Mouse (Mus musculus): ENCODE measurements around the gene Pole4.

Pole4 gene

GRCm38 (mm10) chr6:82705221-82705620 lies at the start of gene Pole4:
Pole4 (minus strand) TSS chr6:82705365.
- DNase-seq (ENCODE audit: low spot score), result no peak

- no peak for DNase-seq (ENCODE audit: low spot score)
These were observed 49.6 kb upstream of the Pole4 start for GRCm38 (mm10) chr6:82754769-82755168.

- DNase-seq (ENCODE audit: low spot score), result no peak
These were observed 48.6 kb upstream of the Pole4 start for GRCm38 (mm10) chr6:82753638-82754361.

GRCm38 (mm10) chr6:82753061-82753460 lies 47.9 kb upstream of the Pole4 start:
- no peak for DNase-seq (ENCODE audit: low spot score)

GRCm38 (mm10) chr6:82751791-82752190 lies 46.6 kb upstream of the Pole4 start:
- DNase-seq (ENCODE audit: low spot score), result no peak

GRCm38 (mm10) chr6:82751031-82751430 lies 45.9 kb upstream of the Pole4 start:
- peak; percentile 61 for DNase-seq (ENCODE audit: low spot score)

GRCm38 (mm10) chr6:82750063-82750462 lies 44.9 kb upstream of the Pole4 start:
- no peak for DNase-seq (ENCODE audit: low spot score)

GRCm38 (mm10) chr6:82748106-82748672 lies 43.0 kb upstream of the Pole4 start:
- no peak for DNase-seq (ENCODE audit: low spot score)

- no peak for DNase-seq (ENCODE audit: low spot score)
These were observed 41.9 kb upstream of the Pole4 start for GRCm38 (mm10) chr6:82747085-82747484.

GRCm38 (mm10) chr6:82744553-82744952 lies 39.4 kb upstream of the Pole4 start:
- no peak for DNase-seq (ENCODE audit: low spot score)

- DNase-seq (ENCODE audit: low spot score), result no peak
These were observed 36.3 kb upstream of the Pole4 start for GRCm38 (mm10) chr6:82741518-82741880.

- DNase-seq (ENCODE audit: low spot score), result peak; percentile 26
These were observed 35.8 kb upstream of the Pole4 start for GRCm38 (mm10) chr6:82740868-82741517.

- DNase-seq (ENCODE audit: low spot score), result peak; percentile 30
These were observed 35.1 kb upstream of the Pole4 start for GRCm38 (mm10) chr6:82740269-82740668.

- DNase-seq (ENCODE audit: low spot score), result no peak
These were observed 32.7 kb upstream of the Pole4 start for GRCm38 (mm10) chr6:82737634-82738540.

GRCm38 (mm10) chr6:82736626-82737600 lies 31.7 kb upstream of the Pole4 start:
- no peak for DNase-seq (ENCODE audit: low spot score)

GRCm38 (mm10) chr6:82735347-82735746 lies 30.2 kb upstream of the Pole4 start:
- DNase-seq (ENCODE audit: low spot score), result no peak

- DNase-seq (ENCODE audit: low spot score), result no peak
These were observed 23.5 kb upstream of the Pole4 start for GRCm38 (mm10) chr6:82728635-82729034.

- no peak for DNase-seq (ENCODE audit: low spot score)
These were observed 22.0 kb upstream of the Pole4 start for GRCm38 (mm10) chr6:82727206-82727605.

GRCm38 (mm10) chr6:82723321-82723720 lies 18.2 kb upstream of the Pole4 start:
- no peak for DNase-seq (ENCODE audit: low spot score)

- DNase-seq (ENCODE audit: low spot score), result no peak
These were observed 11.0 kb upstream of the Pole4 start for GRCm38 (mm10) chr6:82716126-82716525.

GRCm38 (mm10) chr6:82715653-82716052 lies 10.5 kb upstream of the Pole4 start:
- DNase-seq (ENCODE audit: low spot score), result no peak
